In the genomic region with DNA sequence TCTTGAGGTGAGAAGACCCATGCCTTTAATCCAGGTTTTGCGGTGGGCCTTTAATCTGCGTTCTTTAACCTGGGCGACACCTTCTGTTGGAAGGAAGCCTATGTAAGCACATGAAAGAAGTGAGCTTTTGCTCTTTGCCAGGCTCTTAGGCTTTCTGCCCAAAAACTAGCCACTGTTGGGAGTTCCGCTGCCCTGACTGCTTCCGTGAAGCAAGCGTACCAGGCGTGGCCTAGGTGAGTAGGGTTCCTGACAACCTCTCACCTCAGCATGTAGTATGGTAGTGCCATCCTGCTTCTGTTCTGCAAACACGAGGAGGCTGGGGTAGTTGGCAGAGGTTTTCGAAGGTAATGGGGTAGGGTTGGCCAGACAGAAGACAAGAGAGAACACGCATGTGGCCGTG, we compare ENCODE assay signal across 16 mouse cellular contexts. TPM values are rescaled to one million over a fixed set of nuclear protein-coding genes. Genes with fewer than 3 reads are reported as not detected.
DNase-seq lines count a peak whose midpoint lies in the region; ATAC-seq and TF ChIP-seq lines count a peak whose summit lies in the region.
"Had no signal": no experiment of that assay in that cellular context is flagged by ENCODE, and none has a peak within 500 bp of the region (broad histone marks: within the 10 kb centered on the region; RNA-seq: fewer than 3 reads in every experiment).

No protein-coding gene starts in this region.

- H3K9me3 ChIP-seq in forebrain, postnatal 0 days (ENCODE audit: low read length): no peaks in the 10 kb centered on the region
- no peaks in the 10 kb centered on the region for H3K9me3 ChIP-seq in forebrain, embryonic 10.5 days
- no peaks in the 10 kb centered on the region for H3K9me3 ChIP-seq in midbrain, embryonic 12.5 days
- no peaks in the 10 kb centered on the region for H3K9me3 ChIP-seq in midbrain, embryonic 11.5 days (ENCODE audit: control insufficient read depth, low read length)
- H3K9me3 ChIP-seq: kidney, embryonic 15.5 days had no signal

- intact Hi-C loops in left cerebral cortex, postnatal 25 days (cut with DNase I): loop anchor here (5.0 kb wide), 1 partner anchor 77 kb away; no protein-coding TSS in a partner anchor

- H3K4me3 ChIP-seq in forebrain, postnatal 0 days (ENCODE audit: low read depth, low read length): no peak overlapping the region
- H3K4me3 ChIP-seq in forebrain, embryonic 10.5 days: no peak overlapping the region
- H3K4me3 ChIP-seq in midbrain, embryonic 12.5 days: no peak overlapping the region
- no peak overlapping the region for H3K4me3 ChIP-seq in midbrain, embryonic 11.5 days (ENCODE audit: low read depth, low read length)
- H3K4me3 ChIP-seq: erythroblast, embryonic 14.5 days; kidney, embryonic 15.5 days had no signal

- no peak overlapping the region for H3K4me2 ChIP-seq in forebrain, postnatal 0 days (ENCODE audit: low read depth)
- H3K4me2 ChIP-seq in midbrain, embryonic 12.5 days (replicated peaks): no peak overlapping the region
- no peak overlapping the region for H3K4me2 ChIP-seq in midbrain, embryonic 11.5 days
- H3K4me2 ChIP-seq: hindbrain, embryonic 14.5 days; kidney, embryonic 15.5 days had no signal

- no peaks in the 10 kb centered on the region for H3K27me3 ChIP-seq in forebrain, postnatal 0 days (ENCODE audit: insufficient read depth, low read length)
- H3K27me3 ChIP-seq in forebrain, embryonic 10.5 days (ENCODE audit: poor library complexity, severe bottlenecking): peaks cover 55% of the 10 kb centered on the region
- peaks cover 43% of the 10 kb centered on the region for H3K27me3 ChIP-seq in midbrain, embryonic 12.5 days
- H3K27me3 ChIP-seq in midbrain, embryonic 11.5 days (ENCODE audit: control insufficient read depth, insufficient read depth, low read length): peaks cover 19% of the 10 kb centered on the region

- H3K4me1 ChIP-seq in forebrain, postnatal 0 days (ENCODE audit: insufficient read depth): peaks cover 8% of the 10 kb centered on the region; the same call in 1 of the 2 replicates
- H3K4me1 ChIP-seq in forebrain, embryonic 10.5 days: peaks cover 43% of the 10 kb centered on the region
- H3K4me1 ChIP-seq in midbrain, embryonic 12.5 days: peaks cover 28% of the 10 kb centered on the region
- H3K4me1 ChIP-seq in midbrain, embryonic 11.5 days (ENCODE audit: control insufficient read depth, insufficient read depth, low read length): peaks cover 18% of the 10 kb centered on the region

- ATAC-seq in forebrain, postnatal 0 days: no peak
- no peak for ATAC-seq in midbrain, embryonic 12.5 days (ENCODE audit: low FRiP score, low read depth)
- no peak for ATAC-seq in midbrain, embryonic 11.5 days (ENCODE audit: low FRiP score)
- ATAC-seq: CD4-positive, CD25-positive, alpha-beta regulatory T cell, adult 4 months had no signal

- H3K36me3 ChIP-seq in forebrain, postnatal 0 days (ENCODE audit: insufficient read depth): peaks cover 16% of the 10 kb centered on the region
- peaks cover 54% of the 10 kb centered on the region for H3K36me3 ChIP-seq in forebrain, embryonic 10.5 days (replicated peaks)
- H3K36me3 ChIP-seq in midbrain, embryonic 12.5 days: peaks cover 45% of the 10 kb centered on the region
- peaks cover 16% of the 10 kb centered on the region for H3K36me3 ChIP-seq in midbrain, embryonic 11.5 days (ENCODE audit: control insufficient read depth, insufficient read depth, low read length)

- 0 out of 2 replicates have a peak overlapping the region, but pooled peaks have one; percentile 66 for H3K27ac ChIP-seq in forebrain, postnatal 0 days (ENCODE audit: low read depth, low read length)
- H3K27ac ChIP-seq in forebrain, embryonic 10.5 days: no peak overlapping the region
- H3K27ac ChIP-seq in midbrain, embryonic 12.5 days (replicated peaks): peak overlapping the region; percentile 96; the same call in 1 of the 2 replicates
- H3K27ac ChIP-seq in midbrain, embryonic 11.5 days (ENCODE audit: low read depth, low read length): no peak overlapping the region
- H3K27ac ChIP-seq: kidney, embryonic 15.5 days; liver, embryonic 14.5 days had no signal

- H3K9ac ChIP-seq in forebrain, postnatal 0 days: no peak overlapping the region
- no peak overlapping the region for H3K9ac ChIP-seq in midbrain, embryonic 12.5 days (replicated peaks)
- no peak overlapping the region for H3K9ac ChIP-seq in midbrain, embryonic 11.5 days (ENCODE audit: low read length)
- H3K9ac ChIP-seq: hindbrain, embryonic 14.5 days; kidney, embryonic 15.5 days; liver, embryonic 14.5 days had no signal

- 93% methylated on average over 11 of the region's 11 CpGs for WGBS in forebrain, postnatal 0 days
- 94% methylated on average over 11 of the region's 11 CpGs for WGBS in forebrain, embryonic 10.5 days
- 93% methylated on average over 11 of the region's 11 CpGs for WGBS in midbrain, embryonic 12.5 days
- WGBS in midbrain, embryonic 11.5 days: 92% methylated on average over 11 of the region's 11 CpGs

- TF ChIP-seq CTCF in forebrain, postnatal 0 days (IDR thresholded peaks at IDR 0.05; ENCODE audit: low read depth): no peak

- no peak for DNase-seq in forebrain, postnatal 0 days
- no peak for DNase-seq in forebrain, embryonic 10.5 days (ENCODE audit: extremely low spot score, low spot score)
- no peak for DNase-seq in midbrain, embryonic 11.5 days (ENCODE audit: low spot score, missing footprints)
- peak; percentile 55 to 68 for DNase-seq in lung, adult 18-20 months
- peak; percentile 57 for DNase-seq in lung, postnatal 25 days (ENCODE audit: low spot score)
- no peak for DNase-seq in left cerebral cortex, postnatal 25 days (ENCODE audit: low spot score in 2 of 2)
- DNase-seq in retina, embryonic 14.5 days (ENCODE audit: low spot score): no peak
- DNase-seq: adrenal gland, adult 2 months; gastrocnemius, postnatal 14 days; heart, postnatal 14 days had no signal

RNA-seq across cellular contexts. Expression of a gene that starts 2.0 kb away (rescaled TPM):
- 392 and 416 TPM in 2 replicates for total RNA-seq in forebrain, postnatal 0 days (2014; rRNA removed)
- 117 and 122 TPM in 2 replicates for polyA plus RNA-seq in forebrain, postnatal 0 days (2015; fragmentation: Nextera tagmentation; extraction: Ambion mirVana)
- polyA plus RNA-seq in forebrain, embryonic 10.5 days (2016; fragmentation: Nextera tagmentation; extraction: Ambion mirVana): 3.1 and 4.7 TPM in 2 replicates
- 58.8 and 70.8 TPM in 2 replicates for polyA plus RNA-seq in midbrain, embryonic 12.5 days (2016; fragmentation: Nextera tagmentation; extraction: Ambion mirVana)
- 16.3 and 16.6 TPM in 2 replicates for polyA plus RNA-seq in midbrain, embryonic 11.5 days (2014; fragmentation: Nextera tagmentation; extraction: Ambion mirVana)
- 100 to 1,000 TPM; 339 to 344 TPM for total RNA-seq in left cerebral cortex, postnatal 25 days (2021)

RNA-seq across cellular contexts. Expression of a gene that starts 46.4 kb away (rescaled TPM):
- total RNA-seq in forebrain, postnatal 0 days (2014; rRNA removed): 30.2 and 33.4 TPM in 2 replicates
- polyA plus RNA-seq in forebrain, postnatal 0 days (2015; fragmentation: Nextera tagmentation; extraction: Ambion mirVana): 280 and 310 TPM in 2 replicates
- 414 and 424 TPM in 2 replicates for polyA plus RNA-seq in forebrain, embryonic 10.5 days (2016; fragmentation: Nextera tagmentation; extraction: Ambion mirVana)
- polyA plus RNA-seq in midbrain, embryonic 12.5 days (2016; fragmentation: Nextera tagmentation; extraction: Ambion mirVana): 347 and 348 TPM in 2 replicates
- 347 and 375 TPM in 2 replicates for polyA plus RNA-seq in midbrain, embryonic 11.5 days (2014; fragmentation: Nextera tagmentation; extraction: Ambion mirVana)
- total RNA-seq in left cerebral cortex, postnatal 25 days (2021): 100 to 1,000 TPM in 1 of 2 experiments, 10 to 100 TPM in 1; 93.5 to 110 TPM

Comparison
In these comparisons a context has a peak if more than half of its experiments do, and no peak if none do; other contexts are left out.
1. H3K27ac ChIP-seq: peak in forebrain, postnatal 0 days (single experiment) and midbrain, embryonic 12.5 days (single experiment); none in forebrain, embryonic 10.5 days (single experiment) and midbrain, embryonic 11.5 days (single experiment).
2. DNase-seq: peak in lung, adult 18-20 months (2 of 2) and lung, postnatal 25 days (single experiment); none in forebrain, postnatal 0 days (single experiment), forebrain, embryonic 10.5 days (single experiment), midbrain, embryonic 11.5 days (single experiment), left cerebral cortex, postnatal 25 days (0 of 2) and retina, embryonic 14.5 days (single experiment).